Mouse (Mus musculus) kidney, adult 11 months (tissue): ENCODE measurements around the gene Cdh18.
"Not testable (repeated sequence)": the region's sequence is repeated elsewhere in the genome, so short reads cannot be mapped to it uniquely, and the experiment has no call there.

Experiments
- DNase-seq: peaks from one replicate; pipeline ENCODE4 v3.0.0; 2022

The Cdh18 gene

DNA sequence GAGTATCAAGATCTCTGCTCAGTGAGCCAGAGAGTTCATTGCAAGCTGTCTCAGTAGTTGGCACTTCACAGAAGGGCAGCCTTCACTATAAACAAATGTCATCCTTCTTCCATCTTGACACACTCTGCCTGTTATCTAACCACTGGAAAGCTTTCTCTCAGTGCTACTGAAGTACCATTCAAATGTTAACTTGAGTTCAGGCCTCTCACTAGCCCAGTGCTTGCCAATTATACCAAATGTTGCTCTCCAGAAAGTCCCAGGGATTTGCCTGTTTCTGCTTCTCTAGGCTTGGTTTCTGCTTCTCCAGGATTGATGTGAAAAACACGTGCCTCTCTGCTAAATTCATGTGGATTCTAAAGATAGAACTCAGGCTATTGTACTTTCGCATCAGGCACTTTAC, 681.8 kb downstream of the Cdh18 start:
- DNase-seq = no peak

DNA sequence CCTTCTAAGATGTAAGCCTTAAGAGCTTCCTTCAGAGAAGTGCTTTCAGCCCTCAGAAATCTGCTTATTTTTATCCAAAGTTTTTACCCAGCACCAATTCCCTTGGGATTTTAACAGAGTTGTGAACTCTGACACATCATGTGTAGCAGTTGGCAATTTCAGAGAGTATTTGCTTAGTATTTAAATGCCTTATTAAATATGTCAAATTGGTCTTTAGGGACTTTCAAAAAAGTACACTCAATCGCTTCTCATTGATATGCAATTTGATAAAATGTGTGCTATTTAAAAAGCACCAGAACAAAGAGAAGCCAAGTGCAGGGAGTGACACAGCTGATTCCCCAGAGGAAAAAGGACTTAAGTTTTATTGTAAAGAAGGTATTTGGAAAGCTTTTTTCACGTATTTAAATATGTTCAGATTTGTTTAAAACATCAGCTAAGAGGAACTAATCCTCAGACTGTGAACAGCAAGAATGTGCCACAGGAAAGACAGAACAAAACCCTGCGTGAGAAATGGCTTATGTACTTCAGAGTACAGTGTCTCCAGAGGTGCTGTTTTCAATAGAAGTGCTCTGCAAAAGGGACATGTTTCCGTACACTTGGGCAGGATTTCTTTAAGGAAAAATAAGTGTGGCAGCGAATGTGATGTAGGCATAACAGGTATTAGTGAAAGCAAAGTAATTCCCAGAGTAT, 709.1 kb downstream of the Cdh18 start:
- DNase-seq = no peak

DNA sequence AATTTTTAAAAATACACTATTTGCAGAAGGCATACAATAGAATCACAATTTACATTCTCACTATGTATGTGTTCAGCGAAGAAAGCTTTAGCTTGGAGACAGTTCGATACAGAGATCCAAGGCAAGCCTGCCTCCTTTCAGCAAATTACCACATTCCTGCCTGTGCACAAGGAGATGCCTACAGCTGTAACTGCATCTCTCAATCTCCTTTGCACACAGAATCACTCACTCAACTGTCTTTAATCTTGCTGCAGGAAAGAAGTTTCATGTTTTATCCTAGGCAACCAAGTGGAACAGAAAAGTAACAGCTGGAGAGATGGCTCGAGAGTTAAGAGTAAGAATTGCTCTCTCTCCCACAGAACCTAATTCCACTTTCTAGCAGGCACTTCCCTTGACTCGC, 729.6 kb downstream of the Cdh18 start:
- no peak for DNase-seq

DNA sequence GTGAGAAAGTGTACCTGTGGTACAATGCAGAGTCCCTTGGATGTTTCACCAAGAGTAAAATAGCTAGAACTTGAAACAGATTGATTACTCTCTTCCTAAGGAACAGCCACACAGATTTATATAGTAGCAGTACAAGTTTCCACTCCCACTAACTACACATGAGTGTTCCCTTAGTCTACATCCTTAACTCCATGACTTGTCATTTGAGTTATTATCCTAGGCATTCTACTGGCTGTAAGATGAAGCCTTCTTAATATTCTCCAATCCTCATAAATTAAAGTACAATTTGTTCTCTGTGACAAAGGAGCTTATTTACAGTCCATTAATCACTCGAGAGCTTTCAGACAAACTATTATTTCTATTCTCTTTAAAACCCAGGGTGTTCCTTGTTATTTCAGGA, 756.2 kb downstream of the Cdh18 start:
- DNase-seq = no peak

DNA sequence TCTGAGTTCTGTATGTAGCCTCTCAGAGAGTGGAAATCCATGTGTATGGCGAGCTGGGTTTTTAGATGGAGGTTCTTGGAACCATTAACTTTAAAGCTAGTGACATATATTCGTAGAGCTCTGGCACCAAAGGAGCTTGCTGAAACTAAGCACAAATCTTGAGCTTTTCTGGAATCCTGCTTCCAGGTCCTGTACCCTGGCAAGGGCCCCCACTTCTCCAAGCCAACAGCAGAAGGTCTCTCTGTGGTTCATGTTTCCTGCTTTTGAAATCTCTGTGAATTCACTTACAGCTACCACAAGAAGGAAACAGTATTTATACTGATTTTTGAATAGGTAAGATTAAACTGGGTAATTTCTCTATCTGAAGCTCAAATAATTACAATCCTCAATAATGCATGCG, 767.9 kb downstream of the Cdh18 start:
- no peak for DNase-seq

DNA sequence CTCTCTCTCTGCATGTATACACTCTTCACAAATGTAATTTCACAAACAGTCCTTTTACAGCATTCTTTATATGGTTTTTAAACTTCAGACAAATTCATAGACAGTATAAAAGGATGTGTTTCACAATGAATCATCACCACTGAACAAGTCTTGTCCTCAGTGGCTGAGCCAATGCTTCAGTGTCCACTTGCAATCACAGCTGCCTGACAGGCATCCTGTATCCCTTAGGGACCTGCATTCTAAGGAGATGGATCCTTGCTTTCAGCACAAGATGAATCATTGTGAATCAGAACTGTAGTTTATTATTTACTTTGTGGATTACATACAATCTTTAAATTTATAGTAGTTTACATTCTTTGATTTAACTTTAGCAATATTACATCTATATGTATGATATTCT, 768.6 kb downstream of the Cdh18 start:
- DNase-seq = no peak

DNA sequence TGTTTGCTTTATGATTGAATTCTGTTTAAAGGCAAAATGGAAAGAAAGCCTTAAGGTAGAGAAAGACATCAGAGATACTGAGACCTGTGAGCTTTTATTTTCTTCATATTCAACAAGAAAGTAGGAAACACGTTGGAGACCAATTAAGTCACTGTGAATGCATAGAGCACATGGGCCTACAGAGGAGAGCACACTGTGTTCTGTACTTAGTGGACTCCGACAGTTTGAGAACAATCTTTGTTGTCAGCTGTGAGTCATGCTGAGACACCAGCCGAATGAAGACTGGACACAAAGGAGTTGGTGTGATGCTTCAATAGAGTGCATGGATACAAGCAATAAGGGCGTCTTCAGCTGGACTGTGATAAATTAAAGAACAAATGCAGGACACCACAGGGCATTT, 791.5 kb downstream of the Cdh18 start:
- not testable (repeated sequence) for DNase-seq

DNA sequence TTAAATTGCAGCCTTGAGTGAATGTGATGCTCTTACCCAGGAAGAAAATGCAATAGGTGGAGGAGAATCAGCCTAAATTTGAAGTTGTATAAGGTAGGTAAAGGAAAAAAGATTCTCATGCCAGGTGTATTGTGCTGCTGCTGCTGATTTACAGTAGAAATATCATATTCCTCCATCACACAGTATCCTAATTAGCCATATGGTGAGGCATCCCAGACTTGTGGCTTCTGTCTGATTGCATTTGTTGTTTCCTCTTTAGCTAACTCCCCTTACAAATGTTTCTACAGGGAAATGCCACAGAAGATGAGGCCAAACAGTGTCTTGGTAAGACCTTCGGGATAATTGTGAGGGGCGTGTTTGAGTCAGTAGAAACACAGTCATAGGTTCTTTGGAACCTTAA, 802.3 kb downstream of the Cdh18 start:
- DNase-seq = no peak

DNA sequence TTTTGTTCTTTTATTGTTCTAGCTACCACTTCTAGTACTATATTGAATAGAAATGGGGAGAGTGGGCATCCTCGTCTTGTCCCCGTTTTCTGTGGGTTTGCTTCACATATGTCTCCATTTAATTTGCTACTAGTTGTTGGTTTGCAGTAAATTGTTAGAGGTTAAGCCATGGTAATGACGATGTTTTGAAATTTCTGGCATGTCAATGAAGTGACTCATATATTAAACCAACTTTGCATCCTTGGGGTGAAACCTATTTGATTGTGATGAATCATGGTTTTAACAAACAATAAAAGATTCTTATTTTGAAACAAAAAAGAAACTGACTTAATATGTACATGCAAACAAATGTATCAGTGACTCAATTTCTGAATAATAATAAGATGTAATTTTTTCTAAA, 817.5 kb downstream of the Cdh18 start:
- DNase-seq = no peak

DNA sequence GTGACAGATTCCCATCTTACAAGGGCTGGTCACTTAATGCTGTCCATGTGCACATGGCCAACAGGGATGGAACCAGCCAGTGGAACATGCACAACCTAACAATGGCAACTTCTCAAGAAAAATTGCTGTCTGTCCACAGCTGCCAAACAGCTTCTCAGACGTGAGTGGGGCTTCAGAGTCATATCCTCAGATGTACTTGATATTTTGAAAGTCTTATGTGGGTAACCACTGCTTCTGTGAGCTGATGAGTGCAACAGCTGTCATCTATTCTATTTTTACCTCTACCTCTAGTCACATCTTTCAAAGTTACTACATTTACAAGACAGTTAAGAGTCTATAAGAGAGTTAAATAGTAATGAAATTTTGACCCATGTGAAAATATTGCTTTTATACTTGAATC, 818.9 kb downstream of the Cdh18 start:
- no peak for DNase-seq

DNA sequence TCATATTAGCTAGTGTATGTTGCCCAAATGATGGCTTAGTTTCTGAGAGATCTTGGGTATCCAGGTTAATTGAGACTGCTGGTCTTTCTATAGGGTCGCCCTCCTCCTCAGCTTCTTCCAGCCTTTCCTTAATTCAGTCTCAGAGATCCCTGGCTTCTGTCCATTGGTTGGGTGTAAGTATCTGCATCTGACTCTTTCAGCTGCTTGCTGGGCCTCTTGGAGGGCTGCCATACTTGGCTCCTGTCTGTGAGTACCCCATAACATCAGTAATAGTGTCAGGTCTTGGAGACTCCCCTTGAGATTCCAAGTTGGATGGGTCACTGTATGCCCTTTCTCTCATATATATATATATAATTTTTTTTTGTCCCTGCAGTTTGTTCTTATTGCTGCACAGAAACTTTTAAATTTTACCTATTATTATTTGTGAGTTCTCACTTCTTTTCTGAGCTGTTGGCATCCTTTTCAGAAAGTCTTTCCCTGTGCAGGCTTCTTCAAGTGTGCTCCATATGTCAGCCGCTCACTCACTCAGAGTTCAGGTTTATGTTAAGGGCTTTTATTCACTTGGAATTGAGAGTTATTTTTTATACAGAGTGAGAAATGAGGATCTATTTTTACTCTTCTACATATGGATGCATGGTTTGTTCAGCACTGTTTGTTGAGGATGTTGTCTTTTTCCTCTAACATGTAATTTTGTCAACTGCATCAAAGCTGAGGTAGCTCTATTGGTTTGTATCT, 829.4 kb downstream of the Cdh18 start:
- DNase-seq = no peak

DNA sequence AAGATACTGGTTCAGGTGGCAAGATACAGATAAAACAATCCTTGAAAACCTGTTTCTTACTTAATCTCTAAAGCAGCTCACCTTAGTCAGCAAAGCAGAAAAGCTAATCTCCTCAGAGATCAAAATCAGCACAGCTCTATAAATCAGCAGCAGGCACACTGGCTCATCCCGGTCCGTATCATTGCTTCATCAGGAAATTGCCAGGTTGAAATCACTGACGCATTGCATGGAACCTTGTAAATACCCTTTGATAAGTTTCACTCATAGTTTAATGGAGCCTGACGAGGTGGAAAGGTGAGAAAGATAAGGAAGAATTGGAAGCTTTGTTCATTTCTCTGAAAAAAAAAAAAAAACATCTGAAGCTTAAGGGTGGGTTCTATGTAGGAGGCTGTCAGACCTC, 837.0 kb downstream of the Cdh18 start:
- no peak for DNase-seq

DNA sequence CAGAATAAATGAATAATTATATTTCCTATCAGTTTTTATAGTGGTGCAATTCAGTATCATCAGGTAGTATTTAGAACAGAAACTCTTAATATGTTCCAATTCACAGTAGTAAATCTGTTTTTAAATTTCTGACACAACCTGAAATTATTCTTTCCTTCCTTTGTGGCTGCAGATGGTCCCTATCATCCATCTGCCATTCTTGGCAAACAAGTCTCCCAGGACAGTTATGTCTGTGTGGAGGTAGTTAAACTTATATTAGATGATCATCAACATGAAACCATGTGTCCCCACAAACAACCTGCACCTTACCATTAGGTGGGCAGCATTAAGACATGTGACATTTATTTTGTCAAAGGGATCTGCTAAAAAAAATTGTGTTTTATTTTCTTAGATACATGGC, 847.8 kb downstream of the Cdh18 start:
- no peak for DNase-seq

DNA sequence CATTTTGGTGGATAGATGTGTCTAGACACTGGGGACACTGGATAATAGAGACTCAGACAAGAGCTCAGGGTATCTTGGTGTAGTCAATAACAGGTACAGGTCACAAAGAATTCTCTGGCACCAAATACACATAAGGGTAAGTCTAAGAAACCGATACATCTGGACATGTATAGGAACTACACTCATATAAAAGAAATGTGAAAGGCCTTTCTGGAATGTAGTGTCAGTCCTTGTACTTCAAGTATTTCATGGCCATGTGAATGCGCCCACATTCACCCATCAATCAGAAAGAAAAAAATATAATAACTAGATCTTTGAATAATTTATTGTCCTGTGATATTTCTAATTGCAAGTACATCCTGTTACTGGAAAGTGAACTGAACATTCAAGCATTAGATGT, 855.0 kb downstream of the Cdh18 start:
- no peak for DNase-seq

DNA sequence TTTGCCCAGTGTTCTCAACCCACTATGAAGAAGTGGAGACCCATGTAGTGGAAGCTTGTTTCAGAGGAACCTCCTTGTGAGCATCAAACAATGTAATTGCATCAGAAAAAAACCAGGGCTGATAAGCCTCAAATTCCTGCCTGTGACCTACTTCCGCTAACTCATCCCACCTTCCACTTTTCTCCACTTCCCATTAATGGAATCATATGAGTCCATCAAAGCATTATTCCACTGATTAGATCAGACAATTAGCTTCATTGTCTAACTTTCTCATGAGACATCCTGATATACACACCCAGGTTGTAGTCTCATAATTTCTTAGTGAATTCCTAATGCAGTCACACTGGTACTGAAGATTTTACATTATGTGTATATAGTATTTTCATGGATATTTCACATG, 859.4 kb downstream of the Cdh18 start:
- no peak for DNase-seq

DNA sequence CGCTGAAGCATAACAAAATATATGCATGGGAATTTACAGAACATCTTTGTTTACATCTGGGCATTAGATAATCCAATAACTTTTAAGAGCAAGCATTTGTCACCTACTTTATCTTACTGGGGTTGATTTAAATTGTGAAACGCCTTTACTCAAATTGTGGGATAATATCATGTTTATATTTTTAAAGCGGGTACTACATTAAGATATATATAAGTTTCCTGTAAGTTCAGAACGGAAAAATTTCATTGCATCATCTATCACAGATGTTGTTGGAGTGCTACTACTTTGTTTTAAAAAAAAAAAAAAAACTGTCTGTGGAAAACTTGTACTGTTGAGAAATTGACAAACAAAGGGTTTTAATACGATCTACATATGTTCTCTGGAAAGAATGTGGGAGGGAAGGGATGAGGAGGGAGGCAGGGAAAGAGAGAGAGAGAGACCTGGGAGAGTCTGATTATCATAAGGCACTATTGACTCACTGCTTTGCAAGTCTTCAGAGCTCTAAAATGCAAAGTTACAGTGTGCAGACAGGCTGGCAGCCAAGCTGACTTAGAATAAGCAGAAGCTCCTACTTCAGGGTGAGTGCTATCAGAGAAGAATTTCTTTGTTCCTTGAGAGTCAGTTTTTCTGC, 867.7 kb downstream of the Cdh18 start:
- DNase-seq = no peak

DNA sequence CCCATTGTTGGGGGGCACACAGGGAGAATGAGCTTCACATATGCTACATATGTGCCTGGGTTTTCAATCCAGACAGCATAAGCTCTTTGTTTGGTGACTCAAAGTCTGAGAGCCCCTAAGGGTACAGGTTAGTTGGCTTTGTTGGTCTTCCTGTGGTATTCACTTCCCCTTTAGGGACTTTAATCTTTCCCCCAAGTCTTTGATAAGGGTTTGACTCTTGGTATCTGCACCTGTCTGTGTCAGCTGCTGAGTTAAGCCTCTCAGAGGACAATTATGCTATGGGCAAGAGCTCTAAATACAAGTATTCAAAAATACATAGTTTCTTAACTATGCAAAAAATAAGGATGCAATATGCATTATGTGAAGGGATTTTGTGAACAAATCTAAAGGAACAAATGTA, 869.3 kb downstream of the Cdh18 start:
- DNase-seq = no peak

DNA sequence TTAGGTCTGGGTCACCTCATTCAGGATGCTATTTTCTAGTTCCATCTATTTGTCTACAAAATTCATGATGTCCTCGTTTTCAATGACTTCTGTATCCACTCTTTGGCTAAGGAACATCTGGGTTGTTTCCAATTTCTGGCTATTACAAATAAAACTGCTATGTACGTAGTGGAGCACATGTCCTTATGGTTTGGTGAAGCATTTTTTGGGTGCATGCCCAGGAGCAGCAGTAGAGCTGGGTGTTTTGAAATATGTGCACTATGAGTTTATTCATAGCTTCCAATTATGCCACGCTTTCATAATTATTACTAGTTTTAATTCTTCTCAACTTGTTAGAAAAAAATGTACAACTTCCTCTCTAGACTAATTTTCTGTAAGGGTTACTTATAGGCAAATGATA, 871.2 kb downstream of the Cdh18 start:
- DNase-seq = no peak

DNA sequence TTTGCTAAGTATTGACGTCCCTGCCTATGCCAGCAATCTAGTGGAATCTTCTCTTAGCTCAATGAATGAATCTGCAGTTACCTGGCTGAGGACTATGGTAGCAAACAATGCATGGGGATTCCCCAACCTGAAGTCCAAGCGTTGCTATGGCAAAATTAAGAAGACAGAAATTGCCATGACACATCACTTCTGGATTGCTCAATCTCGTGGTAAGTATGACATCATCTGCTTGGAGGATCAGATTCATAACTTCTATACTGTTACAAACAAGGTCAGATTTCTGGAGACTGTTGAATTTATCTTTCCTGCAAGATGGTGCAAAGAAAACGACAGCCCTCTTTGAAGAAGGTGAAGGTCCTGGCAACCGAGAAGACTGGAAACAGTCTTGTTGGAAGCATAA, 881.2 kb downstream of the Cdh18 start:
- no peak for DNase-seq

DNA sequence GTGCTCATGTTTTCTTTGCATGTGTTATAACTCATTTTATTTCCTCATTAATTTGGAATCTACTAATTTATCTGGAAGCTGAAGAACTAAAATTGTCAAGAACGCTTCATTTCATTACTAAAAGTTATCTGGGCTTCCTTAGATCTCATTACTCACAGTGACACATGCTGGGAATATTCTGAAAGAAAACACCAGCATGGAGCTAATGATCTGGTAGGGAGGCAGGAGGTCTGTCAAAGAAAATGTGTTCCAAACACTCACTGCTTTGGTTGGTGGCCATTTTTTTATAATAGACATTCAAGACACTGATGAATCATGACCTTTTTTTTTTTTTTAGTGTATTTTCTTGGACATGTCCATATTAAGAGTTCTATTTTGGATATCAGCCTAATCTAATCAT, 899.7 kb downstream of the Cdh18 start:
- DNase-seq = no peak

DNA sequence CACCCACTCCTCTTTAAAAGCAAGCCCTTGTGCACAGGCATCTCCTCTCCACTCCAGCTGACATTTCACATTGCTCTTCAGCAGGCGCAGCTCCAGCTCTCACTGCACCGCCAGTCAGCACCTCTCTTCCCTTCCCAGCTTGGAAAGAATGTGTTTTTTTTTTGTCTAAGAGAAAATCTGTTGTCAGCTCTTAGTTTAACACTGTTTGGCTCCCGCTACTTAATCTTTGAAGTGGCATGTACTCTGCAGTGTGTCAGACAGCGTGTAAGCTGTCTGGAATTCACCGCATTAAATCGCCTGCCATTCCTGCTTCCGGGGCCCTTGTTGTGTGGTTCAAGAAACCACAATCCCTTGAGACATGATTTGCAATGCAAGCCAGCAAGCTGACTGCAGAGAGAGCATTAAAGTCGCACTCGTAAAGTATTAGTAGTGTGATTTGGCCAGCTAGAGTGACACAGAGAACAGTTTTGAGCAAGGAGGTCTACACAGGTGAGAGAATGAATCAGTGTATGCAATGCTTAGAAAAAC, 903.3 kb downstream of the Cdh18 start:
- DNase-seq = no peak

DNA sequence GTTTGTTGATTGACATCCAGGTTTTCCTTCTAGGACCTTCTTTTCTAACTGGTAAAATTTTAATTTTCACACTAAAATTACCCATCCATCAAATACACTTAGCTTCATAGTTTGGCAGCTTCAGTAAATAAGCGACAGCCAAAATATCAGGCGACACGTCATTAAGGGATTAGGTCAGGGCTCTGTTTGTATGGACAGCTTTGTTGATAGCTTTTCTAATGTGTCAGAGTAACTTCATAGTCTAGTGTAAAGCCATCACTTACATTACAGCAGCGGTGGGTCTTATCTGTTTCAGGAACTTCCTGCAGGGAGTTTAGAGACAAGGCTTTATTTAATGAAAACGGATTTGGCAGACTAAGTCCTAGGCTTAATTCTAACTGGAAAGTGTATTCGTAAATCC, 904.5 kb downstream of the Cdh18 start:
- DNase-seq = no peak

DNA sequence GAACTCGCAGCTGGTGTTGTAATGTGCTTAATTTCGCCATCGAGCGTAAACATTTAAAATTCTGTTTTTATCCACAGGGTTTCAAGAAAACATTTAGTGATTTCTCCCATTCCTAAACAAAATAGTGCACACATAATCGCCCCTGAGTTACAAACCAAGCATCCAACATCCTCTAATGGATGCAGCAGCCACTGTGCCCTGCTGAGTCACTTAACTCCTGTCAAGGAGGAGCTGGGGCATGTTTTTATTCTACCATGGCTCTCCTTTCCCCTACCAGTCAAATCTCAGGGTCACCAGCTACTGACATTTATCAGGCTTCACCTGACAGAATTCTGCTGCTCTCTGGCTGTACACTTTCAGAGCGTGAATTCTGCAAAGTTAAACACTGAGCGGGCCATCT, 906.5 kb downstream of the Cdh18 start:
- DNase-seq = no peak

DNA sequence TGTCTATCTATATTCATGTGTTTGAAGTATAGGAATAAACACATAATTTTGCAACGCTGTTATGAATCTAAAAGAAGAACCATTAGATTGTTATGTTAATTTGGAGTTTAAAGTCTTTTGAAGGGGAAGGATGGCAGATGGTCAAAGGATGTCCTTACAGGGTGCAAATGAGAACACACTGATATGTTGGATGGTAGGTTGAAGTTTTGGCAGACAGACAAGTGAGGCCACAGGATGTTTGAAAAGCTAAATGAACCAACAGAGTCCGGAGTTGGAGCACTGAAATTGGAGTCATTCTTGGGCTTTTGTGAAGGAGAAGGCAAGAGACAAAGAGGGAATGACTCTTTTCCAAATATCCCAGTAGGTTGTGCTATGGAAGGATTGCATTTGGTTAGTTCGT, 908.6 kb downstream of the Cdh18 start:
- no peak for DNase-seq
